Mouse (Mus musculus) ES-Bruce4 (cell line): ENCODE results near the gene Efemp2.

Experiments used
- CTCF ChIP-seq: IDR thresholded peaks from one replicate; pipeline ENCODE4 v1.8.1; 2011; ENCODE audit warnings: low read depth, low read length
- EP300 ChIP-seq: IDR thresholded peaks from 2 replicates; pipeline ENCODE4 v1.6.1; 2011; ENCODE audit warnings: low read depth, low read length; ENCODE audit not compliant: insufficient read depth
- POLR2A ChIP-seq: IDR thresholded peaks from one replicate; pipeline ENCODE4 v1.8.1; 2011; ENCODE audit warnings: low read length; ENCODE audit not compliant: insufficient read depth

DNA sequence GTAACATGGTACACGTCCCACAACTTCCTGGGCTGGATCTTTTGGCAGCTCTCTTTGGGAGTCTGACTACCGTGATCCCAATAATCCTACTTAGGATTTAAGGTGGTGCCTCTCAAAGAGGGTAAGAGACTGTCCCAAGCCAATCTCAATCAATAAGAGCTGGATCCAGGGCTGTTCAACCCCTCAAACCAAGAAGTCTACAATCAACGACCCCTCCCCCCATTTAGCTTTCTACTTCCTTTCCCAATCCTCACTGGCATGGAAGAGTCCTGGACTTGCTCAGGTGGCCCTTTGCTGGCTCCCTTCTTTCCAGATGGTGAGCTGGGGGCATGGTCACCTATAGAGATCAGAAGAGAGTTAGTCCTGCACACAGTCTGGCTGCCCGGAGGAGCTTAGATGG, 13.0 kb downstream of the Efemp2 start:
- no peak for TF ChIP-seq CTCF
- TF ChIP-seq POLR2A: no peak
- TF ChIP-seq EP300: no peak
